Mouse (Mus musculus): Measurements from ENCODE around the gene Ndufb10.

Gene Ndufb10

GRCm38 (mm10) chr17:24724184-24724583, at the start of gene Ndufb10:
Ndufb10 (minus strand) TSS chr17:24724478.
- peak; percentile 99 for DNase-seq

GRCm38 (mm10) chr17:24773241-24773640, 49.0 kb upstream of the Ndufb10 start:
- DNase-seq, result no peak

- no peak for DNase-seq
Measured at GRCm38 (mm10) chr17:24769146-24769545, 44.9 kb upstream of the Ndufb10 start.

GRCm38 (mm10) chr17:24766266-24766875, 42.1 kb upstream of the Ndufb10 start:
- DNase-seq, result peak; percentile 34

GRCm38 (mm10) chr17:24765016-24765905, 41.0 kb upstream of the Ndufb10 start:
- DNase-seq, result no peak

- peak; percentile 33 for DNase-seq
Measured at GRCm38 (mm10) chr17:24761121-24761520, 36.8 kb upstream of the Ndufb10 start.

- DNase-seq, result no peak
Measured at GRCm38 (mm10) chr17:24757394-24757793, 33.1 kb upstream of the Ndufb10 start.

GRCm38 (mm10) chr17:24752415-24753394, 28.4 kb upstream of the Ndufb10 start, which contains the start of gene Hs3st6:
Hs3st6 (plus strand) TSS chr17:24752988.
- peak; percentile 58 for DNase-seq

- no peak for DNase-seq
Measured at GRCm38 (mm10) chr17:24751528-24751927, 27.2 kb upstream of the Ndufb10 start.

GRCm38 (mm10) chr17:24746986-24747385, 22.7 kb upstream of the Ndufb10 start:
- no peak for DNase-seq

GRCm38 (mm10) chr17:24745526-24746497, 21.5 kb upstream of the Ndufb10 start:
- DNase-seq, result peak; percentile 92

- no peak for DNase-seq
Measured at GRCm38 (mm10) chr17:24744381-24744780, 20.1 kb upstream of the Ndufb10 start.

- peak; percentile 5 for DNase-seq
Measured at GRCm38 (mm10) chr17:24743896-24744295, 19.6 kb upstream of the Ndufb10 start.

GRCm38 (mm10) chr17:24742307-24742706, 18.0 kb upstream of the Ndufb10 start:
- peak; percentile 7 for DNase-seq

GRCm38 (mm10) chr17:24739926-24740325, 15.6 kb upstream of the Ndufb10 start:
- no peak for DNase-seq

- DNase-seq, result peak; percentile 57
Measured at GRCm38 (mm10) chr17:24738238-24738637, 14.0 kb upstream of the Ndufb10 start.

- DNase-seq, result no peak
Measured at GRCm38 (mm10) chr17:24737135-24737810, 13.0 kb upstream of the Ndufb10 start.

GRCm38 (mm10) chr17:24736330-24737051, 12.2 kb upstream of the Ndufb10 start, which contains the start of gene Msrb1:
Msrb1 (plus strand) TSS chr17:24736642.
- peak; percentile 97 for DNase-seq

GRCm38 (mm10) chr17:24735446-24735845, 11.2 kb upstream of the Ndufb10 start:
- no peak for DNase-seq

GRCm38 (mm10) chr17:24734513-24734912, 10.2 kb upstream of the Ndufb10 start:
- no peak for DNase-seq

All from kidney, postnatal 10 days (tissue).